Mouse (Mus musculus) midbrain, embryonic 13.5 days (tissue): ENCODE data around the gene Vti1b. TPM values are rescaled to one million over a fixed set of nuclear protein-coding genes. Genes with fewer than 3 reads are reported as not detected.
A peak's percentile ranks its signal among the peaks of the same experiment; 100 is the strongest.

Experiments used
- ATAC-seq: fragments of 200-750 bp; cut with Nextera tagmentation; 2 replicates; pipeline ENCODE4 v1.8.0; 2017; ENCODE audit warnings: mild to moderate bottlenecking, moderate TSS enrichment, moderate library complexity
- H3K27ac ChIP-seq: fragments of 300-500 bp; sonication (generic); 2 replicates; pipeline ENCODE4 v1.5.1; 2015; ENCODE audit warnings: inconsistent platforms, mild to moderate bottlenecking, moderate library complexity
- H3K27me3 ChIP-seq: fragments of 300-500 bp; sonication (generic); 2 replicates; pipeline ENCODE4 v1.6.1; 2015; ENCODE audit warnings: mild to moderate bottlenecking, inconsistent platforms
- H3K36me3 ChIP-seq: fragments of 300-500 bp; sonication (generic); 2 replicates; pipeline ENCODE4 v1.6.1; 2015; ENCODE audit warnings: mild to moderate bottlenecking, inconsistent platforms
- H3K4me1 ChIP-seq: fragments of 300-500 bp; sonication (generic); replicated peaks from 2 replicates; pipeline ENCODE4 v1.6.1; 2015; ENCODE audit warnings: inconsistent platforms
- H3K4me2 ChIP-seq: fragments of 300-500 bp; sonication (generic); replicated peaks from 2 replicates; pipeline ENCODE4 v1.6.1; 2015; ENCODE audit warnings: moderate library complexity, mild to moderate bottlenecking, inconsistent platforms
- H3K4me3 ChIP-seq: fragments of 300-500 bp; sonication (generic); replicated peaks from 2 replicates; pipeline ENCODE4 v1.5.1; 2015; ENCODE audit warnings: mild to moderate bottlenecking, inconsistent platforms
- H3K9ac ChIP-seq: fragments of 300-500 bp; sonication (generic); replicated peaks from 2 replicates; pipeline ENCODE4 v1.6.1; 2015; ENCODE audit warnings: mild to moderate bottlenecking, inconsistent platforms
- H3K9me3 ChIP-seq: fragments of 300-500 bp; sonication (generic); 2 replicates; pipeline ENCODE4 v1.6.1; 2016; ENCODE audit warnings: mild to moderate bottlenecking, inconsistent platforms
- WGBS: fragments of 180-500 bp; shearing (Covaris S2); methylation state at CpG from one replicate; pipeline ENCODE4 v1.1.7; 2015; 5-methylcytosine and 5-hydroxymethylcytosine counted together
- polyA plus RNA-seq: library from polyadenylated mRNA; unstranded; fragments of >200 nt; fragmentation: Nextera tagmentation; extraction: Ambion mirVana; gene quantifications from 2 replicates; pipeline ENCODE4 v1.2.1, GENCODE M21; 2015

Gene Vti1b
- polyA plus RNA-seq, 1 experiment from 2014 or later = 174 TPM

DNA sequence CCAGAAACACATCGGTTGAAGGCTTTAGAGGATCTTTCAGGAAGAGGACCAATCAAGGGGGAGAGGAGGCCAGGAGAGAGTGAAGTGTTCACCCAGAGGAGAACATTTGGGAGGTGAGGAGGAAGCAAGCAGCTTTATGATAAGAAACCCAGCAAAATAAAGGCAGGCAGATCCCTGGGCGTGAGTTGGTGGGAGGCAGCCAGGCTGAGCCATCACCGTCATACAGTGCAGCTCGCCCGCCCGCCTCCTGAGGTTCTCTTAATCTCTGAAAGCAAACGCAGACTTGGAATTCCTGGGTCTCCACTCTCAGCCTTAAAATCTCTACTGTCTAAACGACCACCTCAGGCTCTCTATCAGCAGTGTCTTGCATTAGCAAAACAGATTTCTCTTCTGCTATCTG lies 37.8 kb downstream of the Vti1b start:
- WGBS = 39% methylated on average over 8 of the region's 8 CpGs
- H3K27ac ChIP-seq = no peak overlapping the region
- H3K4me3 ChIP-seq = no peak overlapping the region

DNA sequence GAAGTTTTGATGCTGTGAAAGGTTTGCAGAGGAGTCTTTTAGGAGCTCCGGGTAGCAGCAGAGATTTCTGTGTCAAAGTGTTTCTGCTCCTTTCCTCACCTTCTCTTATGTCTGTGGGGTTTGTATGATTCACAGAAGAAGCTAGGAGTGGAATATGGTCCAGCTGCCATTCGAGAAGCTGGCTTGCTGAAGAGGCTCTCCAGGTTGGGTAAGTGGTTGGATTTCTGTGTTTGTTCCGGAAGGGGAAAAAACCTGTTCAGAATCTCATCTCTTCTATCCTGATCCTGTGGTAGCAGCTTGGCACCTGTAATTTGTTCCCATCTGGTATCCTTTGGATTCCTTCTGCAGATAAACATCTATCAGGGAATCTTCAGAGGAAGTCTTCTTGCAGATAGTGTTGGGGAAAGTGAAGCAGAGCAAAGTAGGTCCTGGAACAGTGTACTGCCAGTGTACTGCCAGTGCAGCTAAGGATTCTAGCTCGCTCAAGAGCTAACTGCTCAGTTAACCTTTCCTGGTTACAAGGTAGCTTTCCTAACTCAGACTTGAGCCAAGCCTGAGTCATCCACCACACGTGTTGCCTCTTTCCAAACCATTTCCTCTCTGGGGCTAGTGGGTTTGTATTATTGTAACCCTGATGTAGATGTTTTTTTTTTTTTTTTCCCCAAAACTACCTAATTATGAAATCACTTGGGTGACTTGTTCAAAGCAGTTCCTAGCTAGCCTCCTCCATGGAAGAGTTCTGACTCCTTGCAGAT lies 40.6 kb downstream of the Vti1b start:
- Histone ChIP-seq H3K9me3 (no peaks in the 10 kb centered on the region), H3K4me1 (peaks cover 15% of the 10 kb centered on the region), H3K4me2 (peak overlapping the region; percentile 68), H3K27me3 (peaks cover 49% of the 10 kb centered on the region), H3K36me3 (no peaks in the 10 kb centered on the region), H3K4me3 (peak overlapping the region; percentile 47), H3K9ac (peak overlapping the region; percentile 63), H3K27ac (no peak overlapping the region)
- WGBS = 37% methylated on average over 5 of the region's 5 CpGs
- ATAC-seq = no peak

More for the DNA sequence above, 37.8 kb downstream of the Vti1b start:
- Histone ChIP-seq H3K9ac (no peak overlapping the region), H3K9me3 (no peaks in the 10 kb centered on the region), H3K36me3 (no peaks in the 10 kb centered on the region), H3K27me3 (peaks cover 45% of the 10 kb centered on the region), H3K4me1 (peaks cover 15% of the 10 kb centered on the region), H3K4me2 (no peak overlapping the region)
- ATAC-seq = no peak

DNA sequence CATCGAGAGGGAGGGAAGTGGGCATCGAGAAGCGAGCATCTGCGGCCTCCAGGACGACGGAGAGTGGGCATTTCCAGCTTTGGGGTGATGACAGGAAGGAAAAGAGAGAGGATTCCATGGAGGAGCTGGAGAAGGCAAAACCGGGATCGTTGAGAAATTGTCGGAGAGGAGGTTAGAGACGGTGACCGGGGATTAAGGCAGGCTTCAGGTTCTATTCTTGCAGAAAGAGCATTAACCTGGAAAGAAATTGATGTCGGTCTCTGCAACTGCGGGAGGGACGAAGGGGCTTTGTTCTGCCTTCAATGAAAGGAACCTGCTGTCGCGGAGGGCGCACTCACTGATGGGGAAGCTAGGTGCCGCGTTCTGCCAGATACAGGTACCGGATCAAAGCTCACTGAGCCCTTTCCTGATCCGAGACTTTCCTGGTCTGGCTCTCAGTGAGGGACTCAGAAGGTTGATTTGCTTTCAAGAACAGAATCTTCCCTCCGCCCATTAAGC lies 41.2 kb downstream of the Vti1b start:
- Histone ChIP-seq H3K9me3 (no peaks in the 10 kb centered on the region), H3K9ac (peak overlapping the region; percentile 63), H3K27ac (no peak overlapping the region), H3K4me1 (peaks cover 15% of the 10 kb centered on the region), H3K36me3 (no peaks in the 10 kb centered on the region), H3K4me3 (peak overlapping the region; percentile 47), H3K27me3 (peaks cover 49% of the 10 kb centered on the region), H3K4me2 (peak overlapping the region; percentile 68)
- WGBS = 1% methylated on average over 22 of the region's 22 CpGs
- no peak for ATAC-seq

DNA sequence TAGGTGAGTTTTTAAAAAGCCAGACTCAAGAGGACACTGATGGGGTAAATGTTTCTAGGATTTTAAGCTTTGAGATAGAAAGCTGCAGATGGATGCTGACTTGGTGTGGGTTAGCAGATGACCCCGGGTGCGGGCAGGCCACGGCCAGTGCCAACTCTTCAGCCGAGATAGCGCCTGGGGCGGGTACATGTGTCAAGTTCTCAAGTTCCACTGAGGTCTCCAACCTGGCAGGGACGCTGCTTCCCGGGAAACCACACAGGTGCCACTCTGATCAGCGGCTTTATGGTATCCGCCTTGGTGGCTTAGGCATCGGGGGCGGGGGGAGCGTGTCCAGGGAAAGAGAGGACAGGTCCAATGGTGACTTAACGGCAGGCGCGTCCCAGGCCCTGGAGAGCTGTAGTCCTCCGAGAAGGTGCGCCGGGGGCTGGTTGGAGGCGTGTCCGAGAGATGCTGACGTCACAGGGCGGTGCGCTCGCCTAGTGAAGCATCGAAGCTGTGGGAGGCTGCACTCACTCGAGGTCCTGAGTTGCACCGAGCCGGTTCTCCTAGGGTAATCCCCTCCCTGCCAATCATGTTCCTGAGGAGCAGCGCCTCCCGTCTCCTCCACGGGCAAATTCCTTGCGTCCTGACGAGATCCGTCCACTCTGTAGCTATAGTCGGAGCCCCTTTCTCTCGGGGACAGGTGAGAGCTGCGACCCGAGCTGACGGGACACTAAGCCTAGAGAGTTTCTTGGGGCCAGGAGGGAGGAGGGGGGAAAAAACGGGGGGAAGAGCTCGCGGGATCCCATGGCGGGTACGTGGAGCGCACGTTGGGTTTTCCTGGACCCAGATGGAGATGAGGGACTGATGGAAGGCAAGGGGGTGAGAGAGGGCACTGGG lies 41.9 kb downstream of the Vti1b start, which contains the start of gene Arg2:
Gene Arg2, plus strand, starts transcription at position 479 of the 879 bp plus-strand sequence.
- WGBS = under 1% methylated on average over 47 of the region's 47 CpGs
- Histone ChIP-seq H3K4me3 (peak within 1 kb of the TSS; percentile 47), H3K27ac (0 out of 2 replicates have a peak within 1 kb of the TSS, but pooled peaks have one; percentile 5), H3K36me3 (no peaks in the 10 kb centered on the region), H3K27me3 (peaks cover 49% of the 10 kb centered on the region), H3K9me3 (no peaks in the 10 kb centered on the region), H3K4me1 (peaks cover 15% of the 10 kb centered on the region), H3K9ac (peak within 1 kb of the TSS; percentile 63), H3K4me2 (peak within 1 kb of the TSS; percentile 68)
- ATAC-seq = peak; percentile 96

DNA sequence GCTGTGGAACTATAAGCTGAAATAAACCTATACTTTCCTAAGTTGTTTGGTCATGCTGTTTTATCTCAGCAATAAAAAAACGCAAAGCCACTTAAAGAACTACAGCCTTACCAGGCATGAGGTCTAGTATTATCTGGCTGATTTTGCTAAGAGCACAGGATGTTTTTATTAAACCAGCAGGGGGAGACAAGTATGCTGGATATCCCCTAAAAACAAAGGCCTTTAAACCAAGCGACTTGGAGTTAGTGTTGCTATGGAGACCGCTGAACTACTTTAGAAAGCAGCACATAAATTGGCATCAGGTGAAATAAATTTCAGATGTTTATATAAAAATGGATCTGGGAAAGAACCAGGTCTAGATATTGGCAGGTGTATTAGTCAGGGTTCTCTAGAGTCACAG lies 49.6 kb downstream of the Vti1b start:
- Histone ChIP-seq H3K4me2 (no peak overlapping the region), H3K4me1 (no peaks in the 10 kb centered on the region), H3K9me3 (no peaks in the 10 kb centered on the region), H3K27ac (no peak overlapping the region), H3K27me3 (no peaks in the 10 kb centered on the region), H3K9ac (no peak overlapping the region), H3K36me3 (no peaks in the 10 kb centered on the region), H3K4me3 (no peak overlapping the region)
- 31% methylated on average over 3 of the region's 3 CpGs for whole genome bisulfite sequencing
- no peak for ATAC-seq

DNA sequence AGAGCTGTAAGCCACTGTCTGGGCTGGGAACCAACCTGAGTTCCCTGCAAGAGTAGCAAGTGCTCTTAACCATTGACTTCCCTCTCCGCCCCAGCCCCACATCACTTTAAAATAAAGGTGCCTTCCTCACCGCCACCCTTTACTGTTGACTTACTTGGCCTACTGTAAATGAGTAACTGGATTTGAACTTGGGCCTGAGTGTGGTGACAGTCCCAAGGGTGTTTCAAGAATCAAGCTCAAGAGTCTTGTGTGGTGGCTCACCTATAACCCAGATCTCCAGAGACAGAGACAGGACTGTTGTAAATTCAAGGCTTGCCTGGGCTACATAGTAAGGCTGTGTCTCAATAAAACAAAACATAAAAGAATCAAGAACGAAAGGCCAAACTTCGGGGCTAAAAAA lies 53.5 kb downstream of the Vti1b start:
- 93% methylated on average over 4 of the region's 4 CpGs for WGBS
- no peak for ATAC-seq
- Histone ChIP-seq H3K9me3 (no peaks in the 10 kb centered on the region), H3K9ac (no peak overlapping the region), H3K27ac (no peak overlapping the region), H3K4me2 (no peak overlapping the region), H3K4me3 (no peak overlapping the region), H3K36me3 (no peaks in the 10 kb centered on the region), H3K4me1 (no peaks in the 10 kb centered on the region), H3K27me3 (no peaks in the 10 kb centered on the region)

Other genes starting within 250 kb of the Vti1b start
- 41.2 and 41.8 TPM in 2 replicates for gene Tmem229b, start 165.0 kb downstream of the Vti1b start, polyA plus RNA-seq
- gene Plekhh1, start 143.5 kb downstream of the Vti1b start, polyA plus RNA-seq = 3.2 and 4.0 TPM in 2 replicates
- 25.3 and 26.4 TPM in 2 replicates for gene Pigh, start 83.0 kb downstream of the Vti1b start, polyA plus RNA-seq
- 22.9 and 23.3 TPM in 2 replicates for gene Arg2, start 41.9 kb downstream of the Vti1b start, polyA plus RNA-seq
- gene Rdh11, start 19.6 kb upstream of the Vti1b start, polyA plus RNA-seq = 26.1 and 27.9 TPM in 2 replicates
- 0.67 and 1.1 TPM in 2 replicates for gene Rdh12, start 36.2 kb upstream of the Vti1b start, polyA plus RNA-seq
- gene Zfyve26, start 123.6 kb upstream of the Vti1b start, polyA plus RNA-seq = 9.0 and 13.0 TPM in 2 replicates
- 3.2 and 3.3 TPM in 2 replicates for gene Rad51b, start 124.6 kb upstream of the Vti1b start, polyA plus RNA-seq